Mouse (Mus musculus): ENCODE measurements around the gene Pde8a. TPM values are rescaled to one million over a fixed set of nuclear protein-coding genes. Genes with fewer than 3 reads are reported as not detected.
A peak's percentile ranks its signal among the peaks of the same experiment; 100 is the strongest.

The Pde8a gene
- polyA plus RNA-seq, 1 experiment from 2014 or later, result 4.0 TPM

DNA sequence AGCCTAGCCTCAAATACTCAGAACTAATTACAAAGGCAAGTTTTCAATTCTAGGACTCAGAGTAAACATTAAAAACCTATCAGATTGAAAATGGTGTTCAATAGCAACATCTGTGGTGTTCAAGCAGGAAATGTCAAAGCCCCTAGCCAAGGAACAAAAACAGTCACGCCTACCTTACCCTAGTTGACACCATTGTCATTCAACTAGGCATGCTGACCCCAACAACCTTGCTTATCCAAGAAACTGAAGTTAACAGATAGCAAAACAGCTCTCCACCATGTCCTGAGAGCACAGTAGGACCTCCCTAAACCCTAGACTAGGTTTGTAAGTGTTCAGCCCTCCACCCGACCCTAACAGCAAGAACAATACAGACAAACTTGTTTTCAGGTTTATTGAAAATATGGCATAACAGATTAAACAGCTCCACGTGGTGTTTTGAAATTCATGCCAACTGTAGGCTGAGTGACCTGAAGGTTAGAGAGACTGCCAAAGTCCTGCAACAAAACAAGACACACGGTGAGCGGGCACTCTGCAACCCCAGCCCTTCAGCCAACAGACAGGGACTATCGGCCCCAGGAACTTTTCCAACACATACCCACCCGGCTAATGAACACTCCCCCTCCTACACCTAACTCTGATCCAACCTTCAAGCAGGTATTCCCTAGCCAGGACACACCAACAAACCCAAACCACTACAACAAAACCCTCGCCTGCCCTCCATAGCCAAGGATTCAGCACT lies 129.1 kb downstream of the Pde8a start:
- no peak for ATAC-seq (ENCODE audit: insufficient read depth, low FRiP score, low read depth)
- Histone ChIP-seq H3K27me3 (replicated peaks) (no peaks in the 10 kb centered on the region), H3K4me1 (peaks cover 12% of the 10 kb centered on the region), H3K36me3 (peaks cover 36% of the 10 kb centered on the region; the same call in 1 of the 2 replicates), H3K9ac (0 out of 2 replicates have a peak overlapping the region, but pooled peaks have one; percentile 70), H3K4me3 (replicated peaks) (peak overlapping the region; percentile 68), H3K4me2 (peak overlapping the region; percentile 80), H3K27ac (no peak overlapping the region), H3K9me3 (no peaks in the 10 kb centered on the region)
- WGBS, result 66% methylated on average over 8 of the region's 8 CpGs

DNA sequence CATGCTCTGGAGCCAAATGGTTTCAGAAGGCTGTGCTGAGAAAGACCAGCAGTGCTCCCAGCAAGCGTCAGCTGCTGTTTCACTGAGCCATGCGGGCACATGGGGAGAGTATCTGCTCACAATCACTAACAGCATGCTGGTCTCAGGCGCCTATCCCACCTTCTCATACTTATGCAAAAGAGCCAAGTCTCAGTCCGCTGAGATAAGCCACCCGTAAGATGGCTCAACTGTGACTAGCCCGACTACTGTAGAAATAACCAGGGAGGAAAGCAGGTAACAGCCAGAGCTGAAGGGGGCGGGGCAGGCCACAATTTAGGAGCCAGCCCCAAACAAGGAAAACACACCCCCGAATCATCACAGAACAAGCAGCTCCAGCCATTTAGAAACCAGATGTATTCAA lies 129.9 kb downstream of the Pde8a start:
- 29% methylated on average over 8 of the region's 8 CpGs for WGBS
- peaks cover 12% of the 10 kb centered on the region for H3K4me1 ChIP-seq

GRCm38 (mm10) chr7:81343831-81344230 lies 130.4 kb downstream of the Pde8a start:
- peak overlapping the region; percentile 4; the same call in 1 of the 2 replicates for H3K27ac ChIP-seq
- no peaks in the 10 kb centered on the region for H3K9me3 ChIP-seq
- peak overlapping the region; percentile 68 for H3K4me3 ChIP-seq (replicated peaks)
- no peaks in the 10 kb centered on the region for H3K27me3 ChIP-seq (replicated peaks)
- WGBS, result 9% methylated on average over 10 of the region's 10 CpGs
- H3K9ac ChIP-seq, result peak overlapping the region; percentile 70
- ATAC-seq (ENCODE audit: insufficient read depth, low FRiP score, low read depth), result no peak
- peaks cover 12% of the 10 kb centered on the region for H3K4me1 ChIP-seq
- peaks cover 25% of the 10 kb centered on the region; the same call in 1 of the 2 replicates for H3K36me3 ChIP-seq
- peak overlapping the region; percentile 80 for H3K4me2 ChIP-seq

More for the DNA sequence above, 129.9 kb downstream of the Pde8a start:
- H3K4me3 ChIP-seq (replicated peaks), result peak overlapping the region; percentile 68
- no peak for ATAC-seq (ENCODE audit: insufficient read depth, low FRiP score, low read depth)
- no peaks in the 10 kb centered on the region for H3K27me3 ChIP-seq (replicated peaks)
- H3K9ac ChIP-seq, result peak overlapping the region; percentile 70
- peaks cover 30% of the 10 kb centered on the region; the same call in 1 of the 2 replicates for H3K36me3 ChIP-seq
- peak overlapping the region; percentile 80 for H3K4me2 ChIP-seq
- peak overlapping the region; percentile 4; the same call in 1 of the 2 replicates for H3K27ac ChIP-seq
- H3K9me3 ChIP-seq, result no peaks in the 10 kb centered on the region

- ATAC-seq (ENCODE audit: insufficient read depth, low FRiP score, low read depth), result peak; percentile 89
- H3K36me3 ChIP-seq, result peaks cover 23% of the 10 kb centered on the region; the same call in 1 of the 2 replicates
- no peaks in the 10 kb centered on the region for H3K9me3 ChIP-seq
- no peaks in the 10 kb centered on the region for H3K27me3 ChIP-seq (replicated peaks)
- peak within 1 kb of the TSS; percentile 80 for H3K4me2 ChIP-seq
- under 1% methylated on average over 85 of the region's 85 CpGs for WGBS
- H3K4me1 ChIP-seq, result peaks cover 12% of the 10 kb centered on the region
- H3K27ac ChIP-seq, result peak within 1 kb of the TSS; percentile 89
- peak within 1 kb of the TSS; percentile 70 for H3K9ac ChIP-seq
- H3K4me3 ChIP-seq (replicated peaks), result peak within 1 kb of the TSS; percentile 68
These were observed 131.4 kb downstream of the Pde8a start, which contains the start of gene Rps17 for GRCm38 (mm10) chr7:81344544-81345446. Gene Rps17, minus strand, starts transcription at chr7:81345254.

DNA sequence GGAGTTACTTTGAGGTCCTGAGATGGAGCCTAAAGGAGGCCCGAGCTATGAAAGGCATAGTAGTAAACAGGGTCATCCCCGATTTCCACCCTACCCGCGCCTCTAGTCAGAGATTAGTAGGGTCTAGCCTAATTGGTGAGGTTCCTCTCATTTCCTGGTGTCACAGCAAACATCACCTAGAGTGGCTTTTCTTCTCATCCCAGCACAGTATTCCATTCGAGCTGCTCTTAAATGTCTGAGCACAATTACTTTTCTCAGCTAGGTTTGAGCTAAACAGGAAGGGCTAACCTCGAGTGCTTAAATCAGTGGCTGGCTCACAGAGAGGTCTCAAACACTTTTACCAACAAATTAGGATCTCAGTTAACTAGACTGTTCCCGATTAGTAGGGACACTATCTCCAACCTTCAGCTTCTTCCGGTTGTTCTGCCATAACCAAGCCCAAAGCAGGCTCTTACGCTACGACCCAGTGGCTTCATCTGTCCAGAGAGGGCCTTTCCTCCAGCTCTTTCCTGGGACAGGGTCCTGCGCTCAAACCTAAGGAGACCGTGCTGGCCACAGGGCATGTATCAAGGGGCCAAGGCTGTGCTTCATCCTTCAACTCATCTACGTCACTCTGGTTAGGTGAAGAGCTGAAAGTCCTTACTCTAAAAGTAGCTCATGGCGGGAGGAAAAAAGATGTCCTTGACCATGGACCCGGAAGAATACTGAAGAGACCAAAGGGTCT lies 132.2 kb downstream of the Pde8a start:
- peak overlapping the region; percentile 60 for H3K4me2 ChIP-seq
- H3K9me3 ChIP-seq, result no peaks in the 10 kb centered on the region
- peaks cover 15% of the 10 kb centered on the region; the same call in 1 of the 2 replicates for H3K36me3 ChIP-seq
- H3K9ac ChIP-seq, result peak overlapping the region; percentile 40; the same call in 1 of the 2 replicates
- 62% methylated on average over 15 of the region's 15 CpGs for WGBS
- peak overlapping the region; percentile 68 for H3K4me3 ChIP-seq (replicated peaks)
- H3K4me1 ChIP-seq, result peaks cover 12% of the 10 kb centered on the region
- H3K27me3 ChIP-seq (replicated peaks), result no peaks in the 10 kb centered on the region
- ATAC-seq (ENCODE audit: insufficient read depth, low FRiP score, low read depth), result no peak
- H3K27ac ChIP-seq, result no peak overlapping the region

DNA sequence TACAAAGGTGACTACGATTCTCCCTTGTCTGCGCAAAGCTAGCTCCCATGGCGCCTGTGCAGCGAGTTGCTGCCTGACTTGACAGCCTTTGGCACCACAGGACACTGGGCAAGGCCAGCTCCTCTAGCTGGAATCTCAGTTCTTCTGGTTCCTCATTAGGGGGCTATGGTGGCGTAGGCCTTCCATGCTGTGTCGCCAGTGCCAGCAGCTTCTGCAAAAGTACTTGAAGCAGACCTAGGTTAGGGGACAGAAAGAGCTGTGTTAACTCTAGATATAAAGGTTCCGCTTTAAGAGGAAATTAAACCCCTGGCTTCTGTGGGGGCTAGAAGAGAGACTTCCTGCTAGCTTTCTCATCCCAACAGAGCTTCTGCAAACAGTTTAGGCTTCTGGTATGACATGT lies 134.8 kb downstream of the Pde8a start:
- 0 out of 2 replicates have a peak, but pooled peaks cover 5% of the 10 kb centered on the region for H3K36me3 ChIP-seq
- no peaks in the 10 kb centered on the region for H3K9me3 ChIP-seq
- no peak for ATAC-seq (ENCODE audit: insufficient read depth, low FRiP score, low read depth)
- H3K27ac ChIP-seq, result no peak overlapping the region
- H3K27me3 ChIP-seq (replicated peaks), result no peaks in the 10 kb centered on the region
- no peak overlapping the region for H3K9ac ChIP-seq
- peaks cover 7% of the 10 kb centered on the region for H3K4me1 ChIP-seq
- no peak overlapping the region for H3K4me2 ChIP-seq
- WGBS, result 63% methylated on average over 7 of the region's 7 CpGs
- no peak overlapping the region for H3K4me3 ChIP-seq (replicated peaks)

GRCm38 (mm10) chr7:81351826-81352225 lies 138.4 kb downstream of the Pde8a start:
- Histone ChIP-seq H3K4me2 (no peak overlapping the region), H3K27ac (no peak overlapping the region), H3K36me3 (no peaks in the 10 kb centered on the region), H3K4me1 (no peaks in the 10 kb centered on the region), H3K9me3 (no peaks in the 10 kb centered on the region), H3K4me3 (replicated peaks) (no peak overlapping the region), H3K27me3 (replicated peaks) (no peaks in the 10 kb centered on the region), H3K9ac (no peak overlapping the region)
- 82% methylated on average over 4 of the region's 4 CpGs for whole genome bisulfite sequencing
- ATAC-seq (ENCODE audit: insufficient read depth, low FRiP score, low read depth), result no peak

GRCm38 (mm10) chr7:81355746-81356145 lies 142.3 kb downstream of the Pde8a start:
- no peak for ATAC-seq (ENCODE audit: insufficient read depth, low FRiP score, low read depth)
- no peak overlapping the region for H3K27ac ChIP-seq
- no peaks in the 10 kb centered on the region for H3K4me1 ChIP-seq
- H3K4me2 ChIP-seq, result no peak overlapping the region
- H3K9ac ChIP-seq, result no peak overlapping the region
- no peaks in the 10 kb centered on the region for H3K36me3 ChIP-seq
- H3K4me3 ChIP-seq (replicated peaks), result no peak overlapping the region
- no peaks in the 10 kb centered on the region for H3K9me3 ChIP-seq
- 80% methylated on average over 7 of the region's 7 CpGs for WGBS
- H3K27me3 ChIP-seq (replicated peaks), result no peaks in the 10 kb centered on the region

DNA sequence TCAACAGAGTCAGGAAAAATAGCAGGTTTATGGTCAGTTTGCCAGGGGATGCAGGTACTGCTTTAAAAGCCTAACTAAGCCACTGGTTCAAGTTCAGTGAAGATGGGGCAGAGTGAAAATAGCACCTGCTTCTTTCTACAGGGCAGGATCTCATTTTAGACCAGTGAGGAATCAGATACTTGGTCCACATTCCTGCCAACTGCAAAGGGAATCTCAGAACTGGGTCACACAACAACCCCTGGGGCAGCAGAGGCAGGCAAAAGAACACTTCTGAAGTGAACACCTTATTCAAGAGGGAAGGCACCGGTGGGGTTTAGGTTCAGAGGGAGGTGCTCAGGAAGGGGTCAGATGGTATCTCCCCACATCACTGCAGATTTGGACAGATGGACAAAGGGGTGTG lies 143.0 kb downstream of the Pde8a start:
- no peak overlapping the region for H3K9ac ChIP-seq
- no peaks in the 10 kb centered on the region for H3K9me3 ChIP-seq
- H3K4me2 ChIP-seq, result no peak overlapping the region
- H3K27me3 ChIP-seq (replicated peaks), result no peaks in the 10 kb centered on the region
- H3K4me1 ChIP-seq, result no peaks in the 10 kb centered on the region
- no peaks in the 10 kb centered on the region for H3K36me3 ChIP-seq
- no peak for ATAC-seq (ENCODE audit: insufficient read depth, low FRiP score, low read depth)
- H3K4me3 ChIP-seq (replicated peaks), result no peak overlapping the region
- no peak overlapping the region for H3K27ac ChIP-seq
- WGBS, result 77% methylated on average over 1 of the region's 1 CpGs

- Histone ChIP-seq H3K27me3 (replicated peaks) (no peaks in the 10 kb centered on the region), H3K9me3 (no peaks in the 10 kb centered on the region), H3K4me3 (replicated peaks) (no peak overlapping the region), H3K4me2 (no peak overlapping the region), H3K36me3 (no peaks in the 10 kb centered on the region), H3K9ac (no peak overlapping the region), H3K27ac (no peak overlapping the region), H3K4me1 (no peaks in the 10 kb centered on the region)
- no peak for ATAC-seq (ENCODE audit: insufficient read depth, low FRiP score, low read depth)
- WGBS, result 68% methylated on average over 7 of the region's 7 CpGs
These were observed 143.6 kb downstream of the Pde8a start for GRCm38 (mm10) chr7:81356975-81357374.

- Histone ChIP-seq H3K4me1 (peaks cover 6% of the 10 kb centered on the region; the same call in 1 of the 2 replicates), H3K36me3 (no peaks in the 10 kb centered on the region), H3K9me3 (no peaks in the 10 kb centered on the region), H3K27me3 (replicated peaks) (0 out of 2 replicates have a peak, but pooled peaks cover 6% of the 10 kb centered on the region), H3K27ac (no peak overlapping the region), H3K9ac (no peak overlapping the region), H3K4me2 (no peak overlapping the region), H3K4me3 (replicated peaks) (no peak overlapping the region)
- 75% methylated on average over 3 of the region's 3 CpGs for WGBS
- no peak for ATAC-seq (ENCODE audit: insufficient read depth, low FRiP score, low read depth)
These were observed 154.6 kb downstream of the Pde8a start for GRCm38 (mm10) chr7:81367946-81368345.

Measured in stomach, embryonic 15.5 days (tissue).